Mouse (Mus musculus): ENCODE data around the gene Cd177.
"Not testable (repeated sequence)": the region's sequence is repeated elsewhere in the genome, so short reads cannot be mapped to it uniquely, and the experiment has no call there.

The Cd177 gene

DNA sequence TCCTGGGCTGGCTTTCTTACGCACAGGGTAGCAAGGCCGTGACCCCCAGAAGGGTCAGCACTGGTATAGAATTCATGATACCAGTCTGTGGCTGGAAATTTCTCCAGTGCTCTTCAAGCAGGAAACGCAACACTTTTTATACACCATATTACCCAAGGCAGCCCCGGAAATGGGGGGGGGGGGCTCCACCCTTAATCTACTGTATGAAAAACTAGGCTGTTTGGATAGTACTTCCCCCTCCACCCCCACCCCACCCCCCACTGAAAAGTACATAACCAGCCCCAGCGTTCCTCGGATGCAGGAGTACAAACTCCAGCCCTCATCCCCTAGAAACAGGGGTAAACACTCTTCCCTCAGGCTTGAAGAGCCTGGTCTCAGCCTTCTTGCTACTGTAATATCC, at the start of gene Cd177:
Gene Cd177 (minus strand): TSS at position 101 of the 400 bp plus-strand sequence.
- DNase-seq (ENCODE audit: low read depth, low spot score): no peak

- peak; percentile 95 for DNase-seq (ENCODE audit: low read depth, low spot score)
Observed at GRCm38 (mm10) chr7:24809041-24809440, 48.9 kb upstream of the Cd177 start.

DNA sequence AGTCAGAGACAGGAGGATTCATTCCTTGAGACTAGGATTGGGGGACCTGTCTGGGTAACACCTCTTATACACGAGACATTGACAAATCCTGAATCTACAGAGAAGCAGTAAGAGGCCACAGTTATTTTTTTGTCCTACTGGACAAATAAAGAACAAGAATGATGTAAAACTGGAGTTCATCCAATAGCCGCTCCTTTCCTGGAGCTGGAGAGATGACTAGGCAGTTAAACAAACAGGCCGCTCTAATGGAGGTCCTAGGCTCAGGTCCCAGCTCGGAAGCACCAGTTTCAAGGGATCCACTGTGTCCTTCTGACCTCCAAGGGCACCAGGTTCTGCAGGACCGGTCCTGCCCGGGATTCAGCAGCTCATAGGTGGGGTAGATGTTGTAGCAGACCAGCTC, 44.7 kb upstream of the Cd177 start:
- DNase-seq (ENCODE audit: low read depth, low spot score): peak; percentile 12

- DNase-seq (ENCODE audit: low read depth, low spot score): no peak
Observed at GRCm38 (mm10) chr7:24802149-24802767, 42.1 kb upstream of the Cd177 start.

DNA sequence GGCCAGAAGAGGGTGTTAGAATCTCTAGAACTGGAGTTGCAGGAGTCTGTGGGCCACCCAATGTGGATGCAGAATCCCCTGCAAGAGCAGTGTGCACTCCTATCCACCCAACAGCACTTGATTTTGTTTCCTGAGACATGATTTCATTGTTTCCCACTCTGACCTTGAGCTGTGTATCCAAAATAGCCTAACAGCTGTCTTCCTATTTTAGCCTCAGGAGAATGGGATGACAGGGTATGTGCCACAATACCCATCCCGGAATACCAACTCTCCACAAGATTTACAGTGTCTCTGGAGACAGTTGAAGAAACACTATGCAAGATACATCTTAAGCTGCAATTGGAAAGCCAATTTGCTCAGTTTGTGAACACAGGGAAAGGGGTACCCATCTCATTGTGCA, 37.8 kb upstream of the Cd177 start:
- peak; percentile 17 for DNase-seq (ENCODE audit: low read depth, low spot score)

DNA sequence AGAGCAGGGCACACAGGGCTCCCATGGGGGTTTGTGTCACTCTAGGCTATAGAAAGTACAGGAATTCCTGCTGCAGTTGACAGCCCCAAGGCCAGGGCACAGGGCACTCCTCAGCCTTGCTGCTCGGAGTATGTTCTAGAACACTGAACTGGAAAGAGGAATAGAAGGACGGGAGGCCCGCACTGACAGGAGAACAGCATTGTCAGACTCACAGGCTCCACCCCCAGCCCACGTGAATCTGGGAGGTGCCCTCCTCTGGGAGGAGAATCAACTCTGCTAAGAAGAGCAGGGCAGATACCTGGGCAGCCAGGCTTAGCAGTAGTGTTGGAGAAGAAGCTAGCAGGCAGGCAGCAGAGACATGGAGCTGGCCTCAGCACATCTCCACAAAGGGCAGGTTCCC, 16.8 kb upstream of the Cd177 start, which contains the start of gene Ceacam10:
Gene Ceacam10 (plus strand): TSS at position 289 of the 400 bp plus-strand sequence.
- DNase-seq (ENCODE audit: low read depth, low spot score): peak; percentile 28

DNA sequence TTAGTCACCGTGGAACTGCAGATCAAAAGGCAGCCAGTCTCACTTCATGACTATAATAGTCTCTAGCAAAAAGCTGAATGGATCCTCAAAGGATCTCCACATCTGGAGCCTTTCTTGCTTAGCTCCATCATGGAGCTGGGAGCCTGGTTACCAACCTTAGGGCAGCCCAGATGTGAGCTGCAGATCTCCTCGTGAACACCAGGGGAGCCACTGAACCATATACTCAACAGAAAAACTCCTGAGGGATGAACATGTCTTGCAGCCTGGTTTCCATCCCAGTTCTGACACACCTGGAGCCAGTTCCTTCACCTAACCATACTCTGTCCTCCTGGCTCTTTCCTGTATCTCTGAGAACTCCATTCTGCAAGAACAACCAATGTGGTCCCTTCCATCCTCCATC, 16.0 kb upstream of the Cd177 start:
- DNase-seq (ENCODE audit: low read depth, low spot score): peak; percentile 43

- no peak for DNase-seq (ENCODE audit: low read depth, low spot score)
Observed at GRCm38 (mm10) chr7:24773942-24774535, 13.9 kb upstream of the Cd177 start.

DNA sequence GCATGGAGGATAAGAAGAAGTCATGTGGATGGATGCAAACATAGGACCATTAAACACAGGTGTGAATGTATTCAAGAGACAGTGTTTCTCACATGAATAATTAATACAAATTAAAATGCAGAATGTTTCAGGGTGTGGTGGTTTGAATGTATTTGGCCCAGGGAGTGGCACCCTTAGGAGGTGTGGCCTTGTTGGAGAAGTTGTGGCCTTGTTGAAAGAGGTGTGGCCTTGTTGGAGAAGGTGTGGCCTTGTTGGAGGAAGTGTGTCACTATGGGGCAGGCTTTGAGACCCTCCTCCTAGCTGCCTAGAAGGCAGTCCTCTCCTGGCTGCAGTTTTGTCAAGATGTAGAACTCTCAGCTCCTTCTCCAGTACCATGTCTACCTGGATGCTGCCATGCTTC, 11.2 kb upstream of the Cd177 start:
- peak; percentile 39 for DNase-seq (ENCODE audit: low read depth, low spot score)

DNA sequence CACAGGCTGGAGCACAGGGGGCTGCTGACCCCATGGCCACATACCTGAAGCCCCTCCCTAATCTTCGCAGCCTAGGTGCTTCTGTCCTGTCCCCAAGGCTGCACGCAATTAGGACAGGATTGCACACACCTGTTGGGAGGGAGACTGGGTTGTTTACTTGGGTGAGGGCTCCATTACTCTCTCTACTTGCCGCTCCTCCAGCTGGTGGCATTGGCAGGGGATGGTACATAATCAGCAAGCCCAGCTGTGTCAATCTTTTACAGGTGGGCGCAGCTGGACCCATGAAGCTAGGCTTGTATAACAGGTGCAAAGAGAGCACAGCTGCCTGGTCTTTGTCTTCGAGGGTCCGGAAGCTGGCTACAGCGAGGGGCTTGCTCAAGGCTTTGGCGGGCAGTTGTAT, 2.5 kb upstream of the Cd177 start:
- no peak for DNase-seq (ENCODE audit: low read depth, low spot score)

- DNase-seq (ENCODE audit: low read depth, low spot score): no peak
Observed at GRCm38 (mm10) chr7:24761161-24761560, 1.1 kb upstream of the Cd177 start.

- DNase-seq (ENCODE audit: low read depth, low spot score): no peak
Observed at GRCm38 (mm10) chr7:24758520-24758919, 1.6 kb downstream of the Cd177 start.

- DNase-seq (ENCODE audit: low read depth, low spot score): no peak
Observed at GRCm38 (mm10) chr7:24753476-24753875, 6.6 kb downstream of the Cd177 start.

DNA sequence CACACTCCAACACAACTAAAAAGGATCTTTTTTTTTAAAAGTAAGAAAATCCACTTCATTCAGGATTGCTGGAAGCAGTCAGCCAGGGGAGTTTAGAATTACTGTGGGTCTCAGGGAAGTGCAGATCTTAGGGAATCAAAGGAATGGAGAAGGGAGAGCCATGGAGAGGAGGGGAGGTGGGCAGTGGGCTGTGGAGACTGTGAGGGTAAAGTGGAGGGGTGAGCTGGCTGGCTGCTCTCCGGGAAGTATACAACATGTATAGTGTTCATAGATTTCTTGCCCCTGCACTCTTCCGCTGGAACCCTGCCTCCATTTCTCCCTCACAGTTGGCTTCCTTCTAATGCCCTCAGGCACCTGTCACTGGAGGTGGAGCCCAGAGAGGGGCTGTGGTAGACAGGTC, 8.5 kb downstream of the Cd177 start:
- no peak for DNase-seq (ENCODE audit: low read depth, low spot score)

DNA sequence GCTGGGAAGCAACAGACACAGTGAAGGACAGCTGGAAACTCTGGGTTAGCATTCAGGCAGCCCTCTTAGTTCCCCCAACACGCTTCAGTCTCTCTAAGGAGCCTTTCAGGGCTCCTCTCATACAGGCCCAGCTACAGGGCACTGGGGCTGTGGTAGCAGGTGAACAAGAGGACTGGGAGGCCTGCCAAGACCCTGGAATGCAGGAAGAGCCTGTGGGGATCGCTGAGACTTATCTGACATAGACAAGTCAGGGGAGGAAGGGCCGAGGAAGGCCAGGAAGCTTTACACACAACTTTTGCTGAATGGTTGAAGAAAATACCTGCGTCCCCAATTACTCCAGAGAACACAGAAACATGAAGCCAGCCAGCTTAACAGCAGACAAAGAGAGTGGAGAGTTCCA, 9.4 kb downstream of the Cd177 start:
- DNase-seq (ENCODE audit: low read depth, low spot score): no peak

DNA sequence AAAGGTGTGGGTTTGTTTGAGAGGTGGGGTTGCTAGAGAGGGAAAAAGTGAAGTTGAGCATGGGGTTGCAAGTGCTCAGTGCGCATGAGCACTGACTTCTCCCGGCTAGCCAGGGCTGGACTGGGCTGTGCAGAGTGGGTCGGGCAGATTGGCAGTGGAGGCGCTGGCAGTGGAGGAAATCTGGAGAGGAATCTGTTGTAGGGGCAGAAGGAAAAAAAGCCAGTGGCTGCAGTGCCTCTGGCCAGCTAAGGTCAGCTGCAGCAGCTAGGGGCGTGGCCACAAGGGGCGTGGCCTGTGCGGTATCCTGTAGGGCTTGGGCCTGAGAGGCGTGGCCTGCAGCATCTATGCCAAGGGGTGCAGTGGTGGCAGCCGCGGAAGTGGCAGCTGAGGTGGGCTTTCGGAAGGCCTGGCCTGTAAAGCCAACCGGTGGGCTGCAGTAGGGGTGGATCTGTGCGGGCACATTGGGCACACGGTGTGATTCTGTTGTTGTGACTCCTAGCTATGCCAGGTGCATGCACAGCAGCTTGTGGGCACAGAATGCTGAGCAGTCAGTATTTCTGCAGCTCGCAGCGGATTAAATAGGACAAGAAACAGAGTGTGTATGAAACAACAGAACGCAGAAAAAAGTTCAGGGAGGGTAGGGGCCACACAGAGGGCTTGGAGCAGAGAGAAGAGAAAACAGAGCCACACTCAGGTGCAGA, 24.0 kb downstream of the Cd177 start:
- no peak for DNase-seq (ENCODE audit: low read depth, low spot score)

DNA sequence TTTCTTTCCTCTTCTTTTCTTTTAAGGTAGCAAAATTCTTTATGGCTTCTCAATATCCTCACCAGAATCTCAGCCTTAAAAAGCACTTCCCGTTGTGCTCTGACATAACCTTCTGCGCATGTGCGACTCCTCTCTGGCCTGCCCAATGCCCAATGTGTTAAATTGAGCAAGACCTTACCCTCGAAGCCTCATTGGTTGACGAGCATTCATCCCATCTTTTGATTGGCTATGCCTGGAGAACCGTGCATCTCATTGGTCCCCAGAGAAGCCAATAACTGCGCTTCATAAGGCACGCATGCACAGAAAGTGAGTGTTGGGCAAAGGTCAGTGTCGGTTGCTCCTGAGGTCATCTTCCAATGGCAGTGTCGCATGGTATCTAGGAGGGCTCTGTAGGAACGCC, 33.3 kb downstream of the Cd177 start, which contains the start of gene Gm4763:
Gene Gm4763 (minus strand): TSS at position 101 of the 400 bp plus-strand sequence.
- not testable (repeated sequence) for DNase-seq (ENCODE audit: low read depth, low spot score)

- no peak for DNase-seq (ENCODE audit: low read depth, low spot score)
Observed at GRCm38 (mm10) chr7:24715039-24715438, 45.1 kb downstream of the Cd177 start.

GRCm38 (mm10) chr7:24708832-24709292, 51.2 kb downstream of the Cd177 start, which contains the start of gene BC049730:
TSS of gene BC049730 (plus strand) at chr7:24709242.
- DNase-seq (ENCODE audit: low read depth, low spot score): no peak

GRCm38 (mm10) chr7:24702841-24703240, 57.3 kb downstream of the Cd177 start:
- DNase-seq (ENCODE audit: low read depth, low spot score): not testable (repeated sequence)

DNA sequence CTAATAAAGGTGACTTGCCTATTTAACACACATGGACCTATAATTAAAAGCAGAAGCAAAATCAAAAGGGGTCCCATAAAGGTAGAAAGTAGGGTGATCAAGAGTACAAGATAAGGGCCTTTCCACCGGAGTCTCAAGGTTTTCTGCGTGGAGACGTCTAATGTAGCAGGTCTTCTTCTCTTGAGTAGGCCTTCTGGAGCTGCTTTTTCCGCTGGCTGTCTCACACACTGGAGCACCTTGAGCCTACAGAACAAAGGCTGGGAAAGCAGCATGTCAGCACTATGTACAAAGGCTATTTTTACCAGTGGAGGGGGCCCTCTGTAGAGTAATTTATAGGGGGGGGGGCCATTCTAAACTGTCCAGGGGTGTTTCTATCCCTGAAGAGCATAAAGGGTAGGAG, 62.2 kb downstream of the Cd177 start:
- DNase-seq (ENCODE audit: low read depth, low spot score): peak; percentile 50

Data from ES-CJ7 (cell line).